23 mouse cellular contexts compared by ENCODE assay signal in the genomic region with DNA sequence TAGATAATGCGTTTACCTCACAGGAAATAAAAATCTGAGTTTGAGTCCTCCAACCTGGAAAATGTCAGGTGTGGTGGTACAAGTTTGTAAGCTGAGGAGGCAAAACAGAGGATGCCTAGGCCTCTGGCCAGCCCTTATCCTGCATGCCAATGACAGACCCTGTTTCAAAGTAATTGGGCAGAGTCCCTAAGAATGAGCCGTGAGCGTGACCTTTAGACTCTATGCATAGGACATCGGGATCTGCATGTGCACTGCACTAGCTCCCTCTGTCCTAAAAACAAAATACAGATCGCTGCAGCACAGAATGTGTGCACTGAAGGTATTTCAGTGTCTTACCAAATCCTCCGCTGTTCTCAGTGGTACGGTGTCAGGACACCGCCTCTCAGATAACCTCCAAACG. TPM values are rescaled to one million over a fixed set of nuclear protein-coding genes. Genes with fewer than 3 reads are reported as not detected.
DNase-seq lines count a peak whose midpoint lies in the region; ATAC-seq and TF ChIP-seq lines count a peak whose summit lies in the region.
"Had no signal": no experiment of that assay in that cellular context is flagged by ENCODE, and none has a peak within 500 bp of the region (broad histone marks: within the 10 kb centered on the region; RNA-seq: fewer than 3 reads in every experiment).

No protein-coding gene starts in this region.

- no peaks in the 10 kb centered on the region for H3K4me1 ChIP-seq in kidney, embryonic 16.5 days (ENCODE audit: insufficient read depth, low read length)
- H3K4me1 ChIP-seq in embryonic facial prominence, embryonic 15.5 days = no peaks in the 10 kb centered on the region
- peaks cover 10% of the 10 kb centered on the region; the same call in 1 of the 2 replicates for H3K4me1 ChIP-seq in limb, embryonic 14.5 days (ENCODE audit: control insufficient read depth, insufficient read depth, low read length)
- no peaks in the 10 kb centered on the region for H3K4me1 ChIP-seq in forebrain, embryonic 14.5 days (ENCODE audit: control insufficient read depth, insufficient read depth, low read length)
- H3K4me1 ChIP-seq: hindbrain, embryonic 13.5 days; neural tube, embryonic 15.5 days had no signal

- H3K27me3 ChIP-seq in kidney, embryonic 16.5 days (ENCODE audit: insufficient read depth, low read length) = no peaks in the 10 kb centered on the region
- H3K27me3 ChIP-seq in embryonic facial prominence, embryonic 15.5 days = no peaks in the 10 kb centered on the region
- H3K27me3 ChIP-seq in limb, embryonic 14.5 days (ENCODE audit: control insufficient read depth, insufficient read depth, low read length) = no peaks in the 10 kb centered on the region
- no peaks in the 10 kb centered on the region for H3K27me3 ChIP-seq in forebrain, embryonic 14.5 days (replicated peaks; ENCODE audit: control insufficient read depth, insufficient read depth, low read length)
- H3K27me3 ChIP-seq: hindbrain, embryonic 13.5 days; neural tube, embryonic 15.5 days had no signal

- H3K4me3 ChIP-seq in kidney, embryonic 16.5 days (ENCODE audit: low read length) = no peak overlapping the region
- no peak overlapping the region for H3K4me3 ChIP-seq in embryonic facial prominence, embryonic 15.5 days (replicated peaks)
- no peak overlapping the region for H3K4me3 ChIP-seq in limb, embryonic 14.5 days (replicated peaks; ENCODE audit: low read length)
- no peak overlapping the region for H3K4me3 ChIP-seq in forebrain, embryonic 14.5 days (ENCODE audit: low read depth, low read length)
- H3K4me3 ChIP-seq: hindbrain, embryonic 13.5 days; neural tube, embryonic 15.5 days had no signal

- H3K36me3 ChIP-seq in kidney, embryonic 16.5 days (ENCODE audit: insufficient read depth, low read length) = peaks cover 19% of the 10 kb centered on the region
- H3K36me3 ChIP-seq in embryonic facial prominence, embryonic 15.5 days = peaks cover 3% of the 10 kb centered on the region; the same call in 1 of the 2 replicates
- 0 out of 2 replicates have a peak, but pooled peaks cover 4% of the 10 kb centered on the region for H3K36me3 ChIP-seq in limb, embryonic 14.5 days (ENCODE audit: control insufficient read depth, insufficient read depth, low read length)
- peaks cover 20% of the 10 kb centered on the region for H3K36me3 ChIP-seq in forebrain, embryonic 14.5 days (ENCODE audit: control insufficient read depth, insufficient read depth, low read length)

- peak overlapping the region; percentile 20; the same call in 1 of the 2 replicates for H3K27ac ChIP-seq in kidney, embryonic 16.5 days (ENCODE audit: low read length)
- peak overlapping the region; percentile 40 for H3K27ac ChIP-seq in embryonic facial prominence, embryonic 15.5 days (replicated peaks)
- peak overlapping the region; percentile 74 for H3K27ac ChIP-seq in limb, embryonic 14.5 days (replicated peaks; ENCODE audit: low read depth, low read length)
- H3K27ac ChIP-seq in forebrain, embryonic 14.5 days (ENCODE audit: low read depth, low read length) = no peak overlapping the region
- H3K27ac ChIP-seq: hindbrain, embryonic 13.5 days; neural tube, embryonic 15.5 days; stomach, postnatal 0 days had no signal

- H3K9me3 ChIP-seq in kidney, embryonic 16.5 days (ENCODE audit: low read length) = no peaks in the 10 kb centered on the region
- H3K9me3 ChIP-seq in embryonic facial prominence, embryonic 15.5 days (replicated peaks) = no peaks in the 10 kb centered on the region
- no peaks in the 10 kb centered on the region for H3K9me3 ChIP-seq in limb, embryonic 14.5 days (ENCODE audit: control insufficient read depth, low read length)
- H3K9me3 ChIP-seq in forebrain, embryonic 14.5 days (replicated peaks; ENCODE audit: control insufficient read depth, low read length) = no peaks in the 10 kb centered on the region
- H3K9me3 ChIP-seq: G1E; hindbrain, embryonic 13.5 days; neural tube, embryonic 15.5 days had no signal

- ATAC-seq in kidney, embryonic 16.5 days (ENCODE audit: low FRiP score, low TSS enrichment) = peak; percentile 59; the same call in 1 of the 2 replicates
- no peak for ATAC-seq in embryonic facial prominence, embryonic 15.5 days (ENCODE audit: insufficient number of reproducible peaks, low FRiP score, low TSS enrichment, low read depth)
- peak; percentile 26 for ATAC-seq in limb, embryonic 14.5 days (ENCODE audit: low FRiP score, low read depth)
- no peak for ATAC-seq in forebrain, embryonic 14.5 days
- ATAC-seq: inflammation-experienced regulatory T-cells, adult 6 months had no signal

- H3K9ac ChIP-seq in kidney, embryonic 16.5 days (replicated peaks; ENCODE audit: low read length) = no peak overlapping the region
- H3K9ac ChIP-seq in embryonic facial prominence, embryonic 15.5 days = no peak overlapping the region
- H3K9ac ChIP-seq in limb, embryonic 14.5 days (ENCODE audit: low read depth, low read length, severe bottlenecking) = no peak overlapping the region
- no peak overlapping the region for H3K9ac ChIP-seq in forebrain, embryonic 14.5 days (ENCODE audit: low read length)
- H3K9ac ChIP-seq: hindbrain, embryonic 13.5 days; neural tube, embryonic 15.5 days had no signal

- WGBS in kidney, embryonic 16.5 days = 90% methylated on average over 9 of the region's 9 CpGs
- 58% methylated on average over 9 of the region's 9 CpGs for WGBS in embryonic facial prominence, embryonic 15.5 days
- 77% methylated on average over 9 of the region's 9 CpGs for WGBS in limb, embryonic 14.5 days
- WGBS in forebrain, embryonic 14.5 days = 97% methylated on average over 9 of the region's 9 CpGs

- no peak overlapping the region for H3K4me2 ChIP-seq in kidney, embryonic 16.5 days (replicated peaks; ENCODE audit: low read depth, low read length)
- 0 out of 2 replicates have a peak overlapping the region, but pooled peaks have one; percentile 13 for H3K4me2 ChIP-seq in embryonic facial prominence, embryonic 15.5 days (replicated peaks)
- no peak overlapping the region for H3K4me2 ChIP-seq in limb, embryonic 14.5 days (replicated peaks; ENCODE audit: low read depth, low read length, severe bottlenecking)
- no peak overlapping the region for H3K4me2 ChIP-seq in forebrain, embryonic 14.5 days (ENCODE audit: low read length)
- H3K4me2 ChIP-seq: hindbrain, embryonic 13.5 days; midbrain, embryonic 11.5 days; neural tube, embryonic 15.5 days had no signal

- intact Hi-C loops in left cerebral cortex, postnatal 10 days (cut with DNase I) = no loop called here

- DNase-seq in kidney, postnatal 10 days = no peak
- peak; percentile 15 for DNase-seq in ZHBTc4 (ENCODE audit: low read depth, low spot score)
- DNase-seq in limb, embryonic 14.5 days (ENCODE audit: low spot score) = no peak
- no peak for DNase-seq in layer of hippocampus, adult 9-10 months (ENCODE audit: low spot score)
- no peak for DNase-seq in forebrain, embryonic 14.5 days (ENCODE audit: low spot score)
- no peak for DNase-seq in left cerebral cortex, postnatal 10 days (ENCODE audit: extremely low spot score in 1 of 2, low spot score in 2 of 2)
- DNase-seq: adrenal gland, postnatal 10 days; cerebellum, adult 2 months; cerebellum, postnatal 25 days; kidney, adult 2 months; kidney, postnatal 25 days; lung, postnatal 10 days; right cerebral cortex, postnatal 14 days; thymus, adult 2 months; thymus, postnatal 4 days had no signal

- no peak for TF ChIP-seq POLR2A in limb, embryonic 14.5 days (IDR thresholded peaks at IDR 0.05; ENCODE audit: borderline replicate concordance, extremely low read depth, insufficient read depth, insufficient read length)

RNA-seq across cellular contexts. Expression of a gene that starts 24.7 kb away (rescaled TPM):
- 11.8 and 12.4 TPM in 2 replicates for polyA plus RNA-seq in kidney, embryonic 16.5 days (2015; fragmentation: Nextera tagmentation; extraction: Ambion mirVana)
- polyA plus RNA-seq in embryonic facial prominence, embryonic 15.5 days (2015; fragmentation: Nextera tagmentation; extraction: Ambion mirVana) = 8.2 and 8.9 TPM in 2 replicates
- polyA plus RNA-seq in limb, embryonic 14.5 days (2012; rRNA removed) = 11.2 and 13.1 TPM in 2 replicates
- 8.3 and 11.1 TPM in 2 replicates for polyA plus RNA-seq in limb, embryonic 14.5 days (2014; fragmentation: Nextera tagmentation; extraction: Ambion mirVana)
- polyA plus RNA-seq in forebrain, embryonic 14.5 days (2014; fragmentation: Nextera tagmentation; extraction: Ambion mirVana) = 9.3 and 12.8 TPM in 2 replicates
- 10 to 100 TPM; 20.0 to 20.5 TPM for total RNA-seq in left cerebral cortex, postnatal 10 days (2021)

RNA-seq across cellular contexts. Expression of a gene that starts 47.1 kb away (rescaled TPM):
- 15.8 and 16.5 TPM in 2 replicates for polyA plus RNA-seq in kidney, embryonic 16.5 days (2015; fragmentation: Nextera tagmentation; extraction: Ambion mirVana)
- 15.4 and 16.3 TPM in 2 replicates for polyA plus RNA-seq in embryonic facial prominence, embryonic 15.5 days (2015; fragmentation: Nextera tagmentation; extraction: Ambion mirVana)
- 12.9 and 13.0 TPM in 2 replicates for polyA plus RNA-seq in limb, embryonic 14.5 days (2012; rRNA removed)
- polyA plus RNA-seq in limb, embryonic 14.5 days (2014; fragmentation: Nextera tagmentation; extraction: Ambion mirVana) = 18.5 and 19.0 TPM in 2 replicates
- 27.6 and 34.4 TPM in 2 replicates for polyA plus RNA-seq in forebrain, embryonic 14.5 days (2014; fragmentation: Nextera tagmentation; extraction: Ambion mirVana)
- total RNA-seq in left cerebral cortex, postnatal 10 days (2021) = 10 to 100 TPM; 15.6 to 17.7 TPM

RNA-seq across cellular contexts. Expression of a gene that starts 53.6 kb away (rescaled TPM):
- polyA plus RNA-seq in kidney, embryonic 16.5 days (2015; fragmentation: Nextera tagmentation; extraction: Ambion mirVana) = 1.0 and 1.1 TPM in 2 replicates
- polyA plus RNA-seq in embryonic facial prominence, embryonic 15.5 days (2015; fragmentation: Nextera tagmentation; extraction: Ambion mirVana) = 3.6 and 4.7 TPM in 2 replicates
- 0.96 and 1.3 TPM in 2 replicates for polyA plus RNA-seq in limb, embryonic 14.5 days (2012; rRNA removed)
- 0.95 and 1.3 TPM in 2 replicates for polyA plus RNA-seq in limb, embryonic 14.5 days (2014; fragmentation: Nextera tagmentation; extraction: Ambion mirVana)
- polyA plus RNA-seq in forebrain, embryonic 14.5 days (2014; fragmentation: Nextera tagmentation; extraction: Ambion mirVana) = 5.2 and 8.1 TPM in 2 replicates
- 1 to 10 TPM; 4.8 to 6.7 TPM for total RNA-seq in left cerebral cortex, postnatal 10 days (2021)
- polyA plus RNA-seq: G1E had no signal

Comparison
In these comparisons a context has a peak if more than half of its experiments do, and no peak if none do; other contexts are left out.
1. ATAC-seq: peak in kidney, embryonic 16.5 days (single experiment) and limb, embryonic 14.5 days (single experiment); none in embryonic facial prominence, embryonic 15.5 days (single experiment) and forebrain, embryonic 14.5 days (single experiment).